Mouse (Mus musculus) adrenal gland, postnatal 10 days (tissue): Measurements from ENCODE around the gene Tmem232. TPM values are rescaled to one million over a fixed set of nuclear protein-coding genes. Genes with fewer than 3 reads are reported as not detected.
"Not testable (repeated sequence)": the region's sequence is repeated elsewhere in the genome, so short reads cannot be mapped to it uniquely, and the experiment has no call there.

Experiments used
- DNase-seq: peaks from one replicate; pipeline ENCODE4 v3.0.0; 2021; ENCODE audit warnings: mixed read lengths
- microRNA-seq: library from miRNA; unstranded; fragments of <30 nt; microRNA quantifications from one replicate; pipeline ENCODE4 v1.2.0, GENCODE M21; 2021
- total RNA-seq, 2 experiments: library from RNA; stranded (reverse); gene quantifications; 2 replicates each; pipeline ENCODE4 v1.2.3; 2021

The Tmem232 gene
- total RNA-seq, 2 experiments from 2014 or later, result 0.15 TPM; not detected in 1

- DNase-seq, result no peak
Measured at GRCm38 (mm10) chr17:65225347-65225916, 315.1 kb downstream of the Tmem232 start.

- DNase-seq, result not testable (repeated sequence)
Measured at GRCm38 (mm10) chr17:65221687-65222086, 318.9 kb downstream of the Tmem232 start.

Small RNA genes lying within 50 kb of the gene (microRNA-seq; reads per million reads assigned to microRNA genes)
- gene Gm25731, result not detected

Other genes starting within 250 kb of the Tmem232 start
- gene Vapa, start 72.8 kb upstream of the Tmem232 start, total RNA-seq, result 100 to 1,000 TPM; 108 to 115 TPM
- gene Txndc2, start 101.4 kb upstream of the Tmem232 start, total RNA-seq, result 10 to 100 TPM in 1 of 2 experiments, 1 to 10 TPM in 1; 7.6 to 13.2 TPM
- 10 to 100 TPM; 32.1 to 32.5 TPM for gene Rab31, start 232.0 kb upstream of the Tmem232 start, total RNA-seq
- 10 to 100 TPM; 59.5 to 69.7 TPM for gene Ppp4r1, start 241.8 kb upstream of the Tmem232 start, total RNA-seq